Mouse (Mus musculus): Measurements from ENCODE around the gene Magel2. TPM values are rescaled to one million over a fixed set of nuclear protein-coding genes. Genes with fewer than 3 reads are reported as not detected.
A peak's percentile ranks its signal among the peaks of the same experiment; 100 is the strongest.

The Magel2 gene
- total and polyA plus RNA-seq, 2 experiments from 2014 or later: 8.6 to 21.4 TPM

- H3K4me1 ChIP-seq (ENCODE audit: insufficient read depth): no peaks in the 10 kb centered on the region
- no peak overlapping the region for H3K4me2 ChIP-seq (ENCODE audit: low read depth)
- H3K9me3 ChIP-seq (ENCODE audit: low read length): no peaks in the 10 kb centered on the region
- H3K4me3 ChIP-seq (ENCODE audit: low read depth, low read length): no peak overlapping the region
- no peak for ATAC-seq
- WGBS: 31% methylated on average over 1 of the region's 1 CpGs
- no peak overlapping the region for H3K9ac ChIP-seq
- H3K27me3 ChIP-seq (ENCODE audit: insufficient read depth, low read length): no peaks in the 10 kb centered on the region
- no peaks in the 10 kb centered on the region for H3K36me3 ChIP-seq (ENCODE audit: insufficient read depth)
- DNase-seq: no peak
- no peak overlapping the region for H3K27ac ChIP-seq (ENCODE audit: low read depth, low read length)
- no peak for TF ChIP-seq CTCF (IDR thresholded peaks at IDR 0.05; ENCODE audit: low read depth)
These were observed 15.4 kb downstream of the Magel2 start for GRCm38 (mm10) chr7:62392202-62392601.

- Histone ChIP-seq H3K9me3 (ENCODE audit: low read length) (no peaks in the 10 kb centered on the region), H3K9ac (peak overlapping the region; percentile 39; the same call in 1 of the 2 replicates), H3K27ac (ENCODE audit: low read depth, low read length) (no peak overlapping the region), H3K4me1 (ENCODE audit: insufficient read depth) (no peaks in the 10 kb centered on the region), H3K4me3 (ENCODE audit: low read depth, low read length) (peak overlapping the region; percentile 33), H3K36me3 (ENCODE audit: insufficient read depth) (no peaks in the 10 kb centered on the region), H3K27me3 (ENCODE audit: insufficient read depth, low read length) (no peaks in the 10 kb centered on the region), H3K4me2 (ENCODE audit: low read depth) (peak overlapping the region; percentile 43)
- peak; percentile 60 for DNase-seq
- no peak for TF ChIP-seq CTCF (IDR thresholded peaks at IDR 0.05; ENCODE audit: low read depth)
- 40% methylated on average over 19 of the region's 19 CpGs for WGBS
- ATAC-seq: peak; percentile 70
These were observed 29.8 kb downstream of the Magel2 start for GRCm38 (mm10) chr7:62406573-62407050.

- ATAC-seq (no peak), DNase-seq (no peak)
- no peaks in the 10 kb centered on the region for H3K4me1 ChIP-seq (ENCODE audit: insufficient read depth)
- no peaks in the 10 kb centered on the region for H3K9me3 ChIP-seq (ENCODE audit: low read length)
- no peaks in the 10 kb centered on the region for H3K27me3 ChIP-seq (ENCODE audit: insufficient read depth, low read length)
- no peaks in the 10 kb centered on the region for H3K36me3 ChIP-seq (ENCODE audit: insufficient read depth)
- H3K27ac ChIP-seq (ENCODE audit: low read depth, low read length): no peak overlapping the region
- 33% methylated on average over 3 of the region's 3 CpGs for WGBS
- no peak overlapping the region for H3K9ac ChIP-seq
- H3K4me3 ChIP-seq (ENCODE audit: low read depth, low read length): no peak overlapping the region
- TF ChIP-seq CTCF (IDR thresholded peaks at IDR 0.05; ENCODE audit: low read depth): no peak
- H3K4me2 ChIP-seq (ENCODE audit: low read depth): no peak overlapping the region
These were observed 31.0 kb downstream of the Magel2 start for GRCm38 (mm10) chr7:62407803-62408202.

GRCm38 (mm10) chr7:62415222-62415621 lies 38.4 kb downstream of the Magel2 start:
- H3K27me3 ChIP-seq (ENCODE audit: insufficient read depth, low read length): no peaks in the 10 kb centered on the region
- no peak for TF ChIP-seq CTCF (IDR thresholded peaks at IDR 0.05; ENCODE audit: low read depth)
- no peak for ATAC-seq
- H3K4me1 ChIP-seq (ENCODE audit: insufficient read depth): no peaks in the 10 kb centered on the region
- WGBS: 50% methylated on average over 1 of the region's 1 CpGs
- H3K9me3 ChIP-seq (ENCODE audit: low read length): peaks cover 7% of the 10 kb centered on the region; the same call in 1 of the 2 replicates
- H3K36me3 ChIP-seq (ENCODE audit: insufficient read depth): no peaks in the 10 kb centered on the region
- H3K4me3 ChIP-seq (ENCODE audit: low read depth, low read length): no peak overlapping the region
- H3K27ac ChIP-seq (ENCODE audit: low read depth, low read length): no peak overlapping the region
- H3K4me2 ChIP-seq (ENCODE audit: low read depth): no peak overlapping the region
- peak; percentile 4 for DNase-seq
- no peak overlapping the region for H3K9ac ChIP-seq

- Histone ChIP-seq H3K9me3 (ENCODE audit: low read length) (peaks cover 7% of the 10 kb centered on the region; the same call in 1 of the 2 replicates), H3K27me3 (ENCODE audit: insufficient read depth, low read length) (no peaks in the 10 kb centered on the region), H3K4me1 (ENCODE audit: insufficient read depth) (no peaks in the 10 kb centered on the region), H3K36me3 (ENCODE audit: insufficient read depth) (no peaks in the 10 kb centered on the region), H3K4me3 (ENCODE audit: low read depth, low read length) (no peak overlapping the region), H3K9ac (no peak overlapping the region), H3K4me2 (ENCODE audit: low read depth) (no peak overlapping the region), H3K27ac (ENCODE audit: low read depth, low read length) (no peak overlapping the region)
- DNase-seq (no peak), ATAC-seq (no peak)
- no peak for TF ChIP-seq CTCF (IDR thresholded peaks at IDR 0.05; ENCODE audit: low read depth)
These were observed 39.4 kb downstream of the Magel2 start for GRCm38 (mm10) chr7:62416173-62416572.

GRCm38 (mm10) chr7:62418346-62418745 lies 41.5 kb downstream of the Magel2 start:
- Histone ChIP-seq H3K27ac (ENCODE audit: low read depth, low read length) (no peak overlapping the region), H3K4me2 (ENCODE audit: low read depth) (peak overlapping the region; percentile 48)
- WGBS: 39% methylated on average over 9 of the region's 9 CpGs

GRCm38 (mm10) chr7:62419105-62419492 lies 42.3 kb downstream of the Magel2 start:
- Histone ChIP-seq H3K4me1 (ENCODE audit: insufficient read depth) (no peaks in the 10 kb centered on the region), H3K9ac (peak overlapping the region; percentile 81), H3K4me2 (ENCODE audit: low read depth) (peak overlapping the region; percentile 48), H3K9me3 (ENCODE audit: low read length) (peaks cover 7% of the 10 kb centered on the region; the same call in 1 of the 2 replicates), H3K4me3 (ENCODE audit: low read depth, low read length) (peak overlapping the region; percentile 66), H3K36me3 (ENCODE audit: insufficient read depth) (no peaks in the 10 kb centered on the region), H3K27ac (ENCODE audit: low read depth, low read length) (peak overlapping the region; percentile 79), H3K27me3 (ENCODE audit: insufficient read depth, low read length) (no peaks in the 10 kb centered on the region)
- no peak for TF ChIP-seq CTCF (IDR thresholded peaks at IDR 0.05; ENCODE audit: low read depth)
- DNase-seq (no peak), ATAC-seq (no peak)
- 45% methylated on average over 17 of the region's 17 CpGs for WGBS

More at GRCm38 (mm10) chr7:62418346-62418745, 41.5 kb downstream of the Magel2 start:
- Histone ChIP-seq H3K9me3 (ENCODE audit: low read length) (peaks cover 7% of the 10 kb centered on the region; the same call in 1 of the 2 replicates), H3K27me3 (ENCODE audit: insufficient read depth, low read length) (no peaks in the 10 kb centered on the region), H3K4me1 (ENCODE audit: insufficient read depth) (no peaks in the 10 kb centered on the region), H3K36me3 (ENCODE audit: insufficient read depth) (no peaks in the 10 kb centered on the region), H3K4me3 (ENCODE audit: low read depth, low read length) (peak overlapping the region; percentile 66), H3K9ac (peak overlapping the region; percentile 81)
- ATAC-seq (no peak), DNase-seq (peak; percentile 18)
- TF ChIP-seq CTCF (IDR thresholded peaks at IDR 0.05; ENCODE audit: low read depth): no peak
